Mouse (Mus musculus): ENCODE data around the gene Mesp2. TPM values are rescaled to one million over a fixed set of nuclear protein-coding genes. Genes with fewer than 3 reads are reported as not detected.

Gene Mesp2
- polyA plus RNA-seq, 1 experiment from 2014 or later: 0.87 TPM

Other genes with a start within 250 kb of the Mesp2 start
- 0.06 and 0.13 TPM in 2 replicates for gene Rhcg, start 193.1 kb upstream of the Mesp2 start, polyA plus RNA-seq (2015; fragmentation: Nextera tagmentation; extraction: Ambion mirVana)
- 7.8 and 9.3 TPM in 2 replicates for gene Ticrr, start 150.5 kb upstream of the Mesp2 start, polyA plus RNA-seq (2015; fragmentation: Nextera tagmentation; extraction: Ambion mirVana)
- gene Kif7, start 95.0 kb upstream of the Mesp2 start, polyA plus RNA-seq (2015; fragmentation: Nextera tagmentation; extraction: Ambion mirVana): 3.2 and 3.7 TPM in 2 replicates
- gene Plin1, start 77.8 kb upstream of the Mesp2 start, polyA plus RNA-seq (2015; fragmentation: Nextera tagmentation; extraction: Ambion mirVana): 0.21 TPM in 1 of 2 replicates, not detected in the other
- 10.0 and 14.5 TPM in 2 replicates for gene Pex11a, start 67.6 kb upstream of the Mesp2 start, polyA plus RNA-seq (2015; fragmentation: Nextera tagmentation; extraction: Ambion mirVana)
- gene Wdr93, start 67.6 kb upstream of the Mesp2 start, polyA plus RNA-seq (2015; fragmentation: Nextera tagmentation; extraction: Ambion mirVana): 0.88 and 1.7 TPM in 2 replicates
- gene Mesp1, start 16.9 kb upstream of the Mesp2 start, polyA plus RNA-seq (2015; fragmentation: Nextera tagmentation; extraction: Ambion mirVana): 0.21 TPM in 1 of 2 replicates, not detected in the other
- gene Anpep, start 50.3 kb downstream of the Mesp2 start, polyA plus RNA-seq (2015; fragmentation: Nextera tagmentation; extraction: Ambion mirVana): 7.4 and 9.7 TPM in 2 replicates
- gene Ap3s2, start 109.9 kb downstream of the Mesp2 start, polyA plus RNA-seq (2015; fragmentation: Nextera tagmentation; extraction: Ambion mirVana): 22.3 and 25.8 TPM in 2 replicates
- gene Arpin, start 124.6 kb downstream of the Mesp2 start, polyA plus RNA-seq (2015; fragmentation: Nextera tagmentation; extraction: Ambion mirVana): 27.7 and 28.4 TPM in 2 replicates
- gene Zfp710, start 214.1 kb downstream of the Mesp2 start, polyA plus RNA-seq (2015; fragmentation: Nextera tagmentation; extraction: Ambion mirVana): 17.7 and 18.6 TPM in 2 replicates

Data from lung, embryonic 16.5 days (tissue).